18 mouse cellular contexts compared by ENCODE assay signal in genomic region chr1:19212691-19213090, GRCm38 (mm10). TPM values are rescaled to one million over a fixed set of nuclear protein-coding genes. Genes with fewer than 3 reads are reported as not detected.
A peak's percentile ranks its signal among the peaks of the same experiment; 100 is the strongest.
DNase-seq lines count a peak whose midpoint lies in the region; ATAC-seq and TF ChIP-seq lines count a peak whose summit lies in the region.
"Had no signal": no experiment of that assay in that cellular context is flagged by ENCODE, and none has a peak within 500 bp of the region (broad histone marks: within the 10 kb centered on the region; RNA-seq: fewer than 3 reads in every experiment).

No protein-coding gene starts in this region.

- H3K4me2 ChIP-seq in forebrain, embryonic 11.5 days (ENCODE audit: low read depth, low read length, severe bottlenecking) = no peak overlapping the region
- no peak overlapping the region for H3K4me2 ChIP-seq in forebrain, embryonic 16.5 days (ENCODE audit: low read length)
- peak overlapping the region; percentile 51 for H3K4me2 ChIP-seq in limb, embryonic 14.5 days (replicated peaks; ENCODE audit: low read depth, low read length, severe bottlenecking)
- H3K4me2 ChIP-seq in neural tube, embryonic 13.5 days = peak overlapping the region; percentile 55
- H3K4me2 ChIP-seq: liver, embryonic 12.5 days had no signal

- H3K36me3 ChIP-seq in forebrain, embryonic 11.5 days (ENCODE audit: control insufficient read depth, insufficient read depth, low read length) = no peaks in the 10 kb centered on the region
- no peaks in the 10 kb centered on the region for H3K36me3 ChIP-seq in forebrain, embryonic 16.5 days (ENCODE audit: control insufficient read depth, insufficient read depth)
- 0 out of 2 replicates have a peak, but pooled peaks cover 2% of the 10 kb centered on the region for H3K36me3 ChIP-seq in limb, embryonic 14.5 days (ENCODE audit: control insufficient read depth, insufficient read depth, low read length)
- H3K36me3 ChIP-seq in neural tube, embryonic 13.5 days = no peaks in the 10 kb centered on the region
- H3K36me3 ChIP-seq: G1E; heart, embryonic 10.5 days; liver, embryonic 12.5 days had no signal

- DNase-seq in forebrain, embryonic 11.5 days (ENCODE audit: low spot score) = no peak
- DNase-seq in limb, embryonic 14.5 days (ENCODE audit: low spot score) = no peak
- no peak for DNase-seq in layer of hippocampus, adult 8-10 months (ENCODE audit: low spot score in 2 of 2)
- DNase-seq in layer of hippocampus, adult 18-20 months (ENCODE audit: low spot score in 2 of 2) = no peak
- DNase-seq in ovary, postnatal 14 days (ENCODE audit: low spot score) = no peak
- DNase-seq: cerebellum, postnatal 25 days; layer of hippocampus, adult 9-11 months; lung, postnatal 36 days had no signal

- H3K9ac ChIP-seq in forebrain, embryonic 11.5 days (ENCODE audit: low read length) = no peak overlapping the region; the same call in 1 of the 2 replicates
- H3K9ac ChIP-seq in forebrain, embryonic 16.5 days (replicated peaks; ENCODE audit: low read depth, low read length) = no peak overlapping the region
- H3K9ac ChIP-seq in limb, embryonic 14.5 days (ENCODE audit: low read depth, low read length, severe bottlenecking) = peak overlapping the region; percentile 84
- H3K9ac ChIP-seq in neural tube, embryonic 13.5 days = peak overlapping the region; percentile 79
- H3K9ac ChIP-seq: liver, embryonic 12.5 days had no signal

- TF ChIP-seq POLR2A in embryonic fibroblast, embryonic 13.5 days (IDR thresholded peaks at IDR 0.05; ENCODE audit: low read depth, low read length) = no peak
- no peak for TF ChIP-seq POLR2A in limb, embryonic 14.5 days (IDR thresholded peaks at IDR 0.05; ENCODE audit: borderline replicate concordance, extremely low read depth, insufficient read depth, insufficient read length)

- H3K27me3 ChIP-seq in forebrain, embryonic 11.5 days (ENCODE audit: control insufficient read depth, insufficient read depth, low read length) = peaks cover 74% of the 10 kb centered on the region
- H3K27me3 ChIP-seq in forebrain, embryonic 16.5 days (replicated peaks; ENCODE audit: control insufficient read depth, insufficient read depth, low read length) = peaks cover 64% of the 10 kb centered on the region
- H3K27me3 ChIP-seq in limb, embryonic 14.5 days (ENCODE audit: control insufficient read depth, insufficient read depth, low read length) = peaks cover 77% of the 10 kb centered on the region
- H3K27me3 ChIP-seq in neural tube, embryonic 13.5 days = peaks cover 70% of the 10 kb centered on the region

- H3K9me3 ChIP-seq in forebrain, embryonic 11.5 days (ENCODE audit: control insufficient read depth, low read length) = no peaks in the 10 kb centered on the region
- no peaks in the 10 kb centered on the region for H3K9me3 ChIP-seq in forebrain, embryonic 16.5 days (ENCODE audit: control insufficient read depth, low read length)
- H3K9me3 ChIP-seq in limb, embryonic 14.5 days (ENCODE audit: control insufficient read depth, low read length) = no peaks in the 10 kb centered on the region
- no peaks in the 10 kb centered on the region for H3K9me3 ChIP-seq in neural tube, embryonic 13.5 days
- H3K9me3 ChIP-seq: heart, embryonic 10.5 days; liver, embryonic 12.5 days had no signal

- no peak for ATAC-seq in forebrain, embryonic 11.5 days (replicated peaks; ENCODE audit: low FRiP score)
- ATAC-seq in forebrain, embryonic 16.5 days = no peak
- no peak for ATAC-seq in limb, embryonic 14.5 days (ENCODE audit: low FRiP score, low read depth)
- ATAC-seq in neural tube, embryonic 13.5 days (ENCODE audit: low read depth) = no peak
- ATAC-seq: activated CD4-positive, CD25-positive, alpha-beta regulatory T cell, adult 4 months; liver, embryonic 12.5 days had no signal

- H3K4me3 ChIP-seq in forebrain, embryonic 11.5 days (ENCODE audit: low read depth, low read length) = peak overlapping the region; percentile 14
- H3K4me3 ChIP-seq in forebrain, embryonic 16.5 days (replicated peaks; ENCODE audit: low read length) = no peak overlapping the region
- H3K4me3 ChIP-seq in embryonic fibroblast, embryonic 13.5 days (ENCODE audit: insufficient read depth, low read length) = peak overlapping the region; percentile 4; the same call in 1 of the 2 replicates
- H3K4me3 ChIP-seq in limb, embryonic 14.5 days (replicated peaks; ENCODE audit: low read length) = peak overlapping the region; percentile 45
- peak overlapping the region; percentile 48 for H3K4me3 ChIP-seq in neural tube, embryonic 13.5 days
- H3K4me3 ChIP-seq: heart, embryonic 10.5 days; liver, embryonic 12.5 days had no signal

- H3K4me1 ChIP-seq in forebrain, embryonic 11.5 days (replicated peaks; ENCODE audit: control insufficient read depth, insufficient read depth, low read length) = peaks cover 4% of the 10 kb centered on the region
- H3K4me1 ChIP-seq in forebrain, embryonic 16.5 days (replicated peaks; ENCODE audit: control insufficient read depth, insufficient read depth, low read length) = no peaks in the 10 kb centered on the region
- no peaks in the 10 kb centered on the region for H3K4me1 ChIP-seq in embryonic fibroblast, embryonic 13.5 days (ENCODE audit: control insufficient read depth, insufficient read depth, low read length)
- H3K4me1 ChIP-seq in limb, embryonic 14.5 days (ENCODE audit: control insufficient read depth, insufficient read depth, low read length) = no peaks in the 10 kb centered on the region
- H3K4me1 ChIP-seq in neural tube, embryonic 13.5 days (replicated peaks) = peaks cover 39% of the 10 kb centered on the region
- H3K4me1 ChIP-seq: liver, embryonic 12.5 days had no signal

- no peak for TF ChIP-seq CTCF in embryonic fibroblast, embryonic 13.5 days (IDR thresholded peaks at IDR 0.05; ENCODE audit: borderline replicate concordance, insufficient read depth, low read length)

- WGBS in forebrain, embryonic 11.5 days = 0% methylated on average over 4 of the region's 4 CpGs
- 1% methylated on average over 4 of the region's 4 CpGs for WGBS in forebrain, embryonic 16.5 days
- whole genome bisulfite sequencing in limb, embryonic 14.5 days = 0% methylated on average over 4 of the region's 4 CpGs
- WGBS in neural tube, embryonic 13.5 days = 1% methylated on average over 4 of the region's 4 CpGs

- no peak overlapping the region for H3K27ac ChIP-seq in forebrain, embryonic 11.5 days (ENCODE audit: low read depth, low read length)
- H3K27ac ChIP-seq in forebrain, embryonic 16.5 days (ENCODE audit: low read length) = no peak overlapping the region
- H3K27ac ChIP-seq in embryonic fibroblast, embryonic 13.5 days (ENCODE audit: insufficient read depth, low read length) = no peak overlapping the region
- peak overlapping the region; percentile 53 for H3K27ac ChIP-seq in limb, embryonic 14.5 days (replicated peaks; ENCODE audit: low read depth, low read length)
- peak overlapping the region; percentile 84 for H3K27ac ChIP-seq in neural tube, embryonic 13.5 days (replicated peaks)
- H3K27ac ChIP-seq: heart, embryonic 10.5 days; liver, embryonic 12.5 days had no signal

RNA-seq across cellular contexts. Expression of gene Tfap2b, which starts 4.0 kb away (rescaled TPM):
- 15.6 and 17.1 TPM in 2 replicates for polyA plus RNA-seq in forebrain, embryonic 11.5 days (2014; fragmentation: Nextera tagmentation; extraction: Ambion mirVana)
- 2.4 and 3.0 TPM in 2 replicates for polyA plus RNA-seq in forebrain, embryonic 16.5 days (2015; fragmentation: Nextera tagmentation; extraction: Ambion mirVana)
- polyA plus RNA-seq in embryonic fibroblast, embryonic 13.5 days (2011; ENCODE audit: insufficient read length, low read depth, missing spikeins) = 1.7 and 4.8 TPM in 2 replicates
- polyA plus RNA-seq in limb, embryonic 14.5 days (2012; rRNA removed) = 43.2 and 64.9 TPM in 2 replicates
- polyA plus RNA-seq in limb, embryonic 14.5 days (2014; fragmentation: Nextera tagmentation; extraction: Ambion mirVana) = 42.4 and 52.7 TPM in 2 replicates
- polyA plus RNA-seq in neural tube, embryonic 13.5 days (2015; fragmentation: Nextera tagmentation; extraction: Ambion mirVana) = 75.0 and 76.0 TPM in 2 replicates
- total RNA-seq in layer of hippocampus, adult 8-10 months (2022) = under 1 TPM in 3 of 4 experiments, not detected in 1; 0.18 to 0.45 (median 0.20) TPM
- under 1 TPM in 1 of 2 experiments, not detected in 1; 0.15 TPM for total RNA-seq in layer of hippocampus, adult 18-20 months (2021)
- total RNA-seq: neutrophil, adult 5-6 weeks had no signal
- polyA plus RNA-seq: activated CD4-positive, CD25-positive, alpha-beta regulatory T cell, adult 4 months; G1E; liver, embryonic 12.5 days; small intestine, adult 2 months; testis, adult 2 months had no signal

Comparison
In these comparisons a context has a peak if more than half of its experiments do, and no peak if none do; other contexts are left out.
1. H3K27ac ChIP-seq: peak in limb, embryonic 14.5 days (single experiment) and neural tube, embryonic 13.5 days (single experiment); none in forebrain, embryonic 11.5 days (single experiment), forebrain, embryonic 16.5 days (single experiment) and embryonic fibroblast, embryonic 13.5 days (single experiment).
2. H3K4me2 ChIP-seq: peak in limb, embryonic 14.5 days (single experiment) and neural tube, embryonic 13.5 days (single experiment); none in forebrain, embryonic 11.5 days (single experiment) and forebrain, embryonic 16.5 days (single experiment).
3. H3K9ac ChIP-seq: peak in limb, embryonic 14.5 days (single experiment) and neural tube, embryonic 13.5 days (single experiment); none in forebrain, embryonic 11.5 days (single experiment) and forebrain, embryonic 16.5 days (single experiment).